Mouse (Mus musculus): ENCODE measurements around the gene Dnph1. TPM values are rescaled to one million over a fixed set of nuclear protein-coding genes. Genes with fewer than 3 reads are reported as not detected.

Gene Dnph1
- 29.3 and 33.8 TPM in 2 replicates for polyA plus RNA-seq (2015; fragmentation: Nextera tagmentation; extraction: Ambion mirVana)

GRCm38 (mm10) chr17:46496623-46497434 is at the start of gene Dnph1:
Dnph1 (plus strand) TSS chr17:46496711.
- under 1% methylated on average over 44 of the region's 44 CpGs for WGBS
- ATAC-seq (ENCODE audit: insufficient number of reproducible peaks, low FRiP score, low TSS enrichment, low read depth), result peak; percentile 84
- Histone ChIP-seq H3K4me2 (peak within 1 kb of the TSS; percentile 90), H3K4me1 (peaks cover 12% of the 10 kb centered on the region), H3K27ac (no peak within 1 kb of the TSS), H3K27me3 (peaks cover 14% of the 10 kb centered on the region; the same call in 1 of the 2 replicates), H3K9ac (peak within 1 kb of the TSS; percentile 62), H3K4me3 (peak within 1 kb of the TSS; percentile 56), H3K9me3 (no peaks in the 10 kb centered on the region), H3K36me3 (peaks cover 10% of the 10 kb centered on the region; the same call in 1 of the 2 replicates)

- no peak overlapping the region for H3K9ac ChIP-seq
- no peak overlapping the region for H3K4me2 ChIP-seq
- no peaks in the 10 kb centered on the region for H3K36me3 ChIP-seq
- peaks cover 59% of the 10 kb centered on the region for H3K27me3 ChIP-seq
- H3K4me1 ChIP-seq, result peaks cover 23% of the 10 kb centered on the region
- no peak for ATAC-seq (ENCODE audit: insufficient number of reproducible peaks, low FRiP score, low TSS enrichment, low read depth)
- WGBS, result 34% methylated on average over 5 of the region's 5 CpGs
- H3K4me3 ChIP-seq, result no peak overlapping the region
- no peaks in the 10 kb centered on the region for H3K9me3 ChIP-seq
- H3K27ac ChIP-seq, result no peak overlapping the region
Observed at GRCm38 (mm10) chr17:46452683-46453082, 43.8 kb upstream of the Dnph1 start.

GRCm38 (mm10) chr17:46453302-46453948 is 43.1 kb upstream of the Dnph1 start:
- Histone ChIP-seq H3K4me3 (peak overlapping the region; percentile 44; the same call in 1 of the 2 replicates), H3K27me3 (peaks cover 65% of the 10 kb centered on the region), H3K4me2 (no peak overlapping the region), H3K27ac (no peak overlapping the region), H3K36me3 (no peaks in the 10 kb centered on the region), H3K9ac (no peak overlapping the region), H3K4me1 (peaks cover 23% of the 10 kb centered on the region), H3K9me3 (no peaks in the 10 kb centered on the region)
- ATAC-seq (ENCODE audit: insufficient number of reproducible peaks, low FRiP score, low TSS enrichment, low read depth), result no peak
- 10% methylated on average over 13 of the region's 13 CpGs for WGBS

GRCm38 (mm10) chr17:46453970-46454411 is 42.5 kb upstream of the Dnph1 start:
- Histone ChIP-seq H3K27me3 (peaks cover 71% of the 10 kb centered on the region), H3K4me3 (peak overlapping the region; percentile 44), H3K36me3 (no peaks in the 10 kb centered on the region), H3K9ac (no peak overlapping the region), H3K27ac (no peak overlapping the region), H3K9me3 (no peaks in the 10 kb centered on the region), H3K4me2 (peak overlapping the region; percentile 92), H3K4me1 (peaks cover 23% of the 10 kb centered on the region)
- no peak for ATAC-seq (ENCODE audit: insufficient number of reproducible peaks, low FRiP score, low TSS enrichment, low read depth)
- 1% methylated on average over 25 of the region's 26 CpGs for WGBS

DNA sequence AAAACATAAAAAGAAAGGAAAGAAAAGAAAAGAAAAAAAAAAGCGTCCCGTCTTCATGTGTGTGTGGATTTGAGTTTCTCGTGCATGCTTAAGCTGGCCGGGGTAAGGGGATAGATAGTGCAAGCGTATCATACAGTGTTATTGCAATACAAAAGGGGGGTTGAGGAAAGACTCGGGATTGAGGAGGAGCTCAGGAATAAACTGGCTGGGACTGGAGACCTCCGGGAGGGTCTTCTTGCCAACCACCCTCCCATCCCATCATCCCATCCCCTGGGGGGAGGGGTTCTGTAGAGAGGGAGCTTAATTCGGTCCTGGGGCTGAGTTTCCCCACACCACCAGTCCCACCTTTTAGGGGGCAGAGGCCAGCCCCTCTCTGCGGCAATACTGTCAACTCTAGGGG is 42.0 kb upstream of the Dnph1 start:
- H3K9me3 ChIP-seq, result no peaks in the 10 kb centered on the region
- no peaks in the 10 kb centered on the region for H3K36me3 ChIP-seq
- WGBS, result 2% methylated on average over 9 of the region's 9 CpGs
- H3K4me3 ChIP-seq, result peak overlapping the region; percentile 44
- no peak for ATAC-seq (ENCODE audit: insufficient number of reproducible peaks, low FRiP score, low TSS enrichment, low read depth)
- H3K27me3 ChIP-seq, result peaks cover 76% of the 10 kb centered on the region
- H3K4me2 ChIP-seq, result peak overlapping the region; percentile 92
- 0 out of 2 replicates have a peak overlapping the region, but pooled peaks have one; percentile 23 for H3K9ac ChIP-seq
- no peak overlapping the region for H3K27ac ChIP-seq
- H3K4me1 ChIP-seq, result peaks cover 23% of the 10 kb centered on the region

- Histone ChIP-seq H3K27ac (no peak overlapping the region), H3K9me3 (no peaks in the 10 kb centered on the region), H3K9ac (peak overlapping the region; percentile 23; the same call in 1 of the 2 replicates), H3K36me3 (no peaks in the 10 kb centered on the region), H3K4me2 (peak overlapping the region; percentile 92), H3K4me1 (peaks cover 25% of the 10 kb centered on the region), H3K27me3 (peaks cover 83% of the 10 kb centered on the region), H3K4me3 (peak overlapping the region; percentile 44)
- WGBS, result 2% methylated on average over 33 of the region's 33 CpGs
- no peak for ATAC-seq (ENCODE audit: insufficient number of reproducible peaks, low FRiP score, low TSS enrichment, low read depth)
Observed at GRCm38 (mm10) chr17:46455110-46455691, 41.3 kb upstream of the Dnph1 start.

- H3K4me1 ChIP-seq, result peaks cover 35% of the 10 kb centered on the region
- H3K4me2 ChIP-seq, result no peak overlapping the region
- H3K4me3 ChIP-seq, result no peak overlapping the region
- WGBS, result 9% methylated on average over 10 of the region's 10 CpGs
- no peaks in the 10 kb centered on the region for H3K9me3 ChIP-seq
- H3K36me3 ChIP-seq, result no peaks in the 10 kb centered on the region
- peaks cover 94% of the 10 kb centered on the region for H3K27me3 ChIP-seq
- ATAC-seq (ENCODE audit: insufficient number of reproducible peaks, low FRiP score, low TSS enrichment, low read depth), result no peak
- H3K27ac ChIP-seq, result no peak overlapping the region
- no peak overlapping the region for H3K9ac ChIP-seq
Observed at GRCm38 (mm10) chr17:46457791-46458190, 38.7 kb upstream of the Dnph1 start.

GRCm38 (mm10) chr17:46458439-46458838 is 38.1 kb upstream of the Dnph1 start:
- Histone ChIP-seq H3K9ac (no peak overlapping the region), H3K27ac (no peak overlapping the region), H3K27me3 (peaks cover 91% of the 10 kb centered on the region), H3K4me2 (no peak overlapping the region), H3K36me3 (no peaks in the 10 kb centered on the region), H3K9me3 (no peaks in the 10 kb centered on the region), H3K4me1 (peaks cover 35% of the 10 kb centered on the region), H3K4me3 (no peak overlapping the region)
- no peak for ATAC-seq (ENCODE audit: insufficient number of reproducible peaks, low FRiP score, low TSS enrichment, low read depth)
- WGBS, result 37% methylated on average over 3 of the region's 3 CpGs

GRCm38 (mm10) chr17:46460673-46461072 is 35.8 kb upstream of the Dnph1 start:
- Histone ChIP-seq H3K4me2 (peak overlapping the region; percentile 54), H3K4me1 (peaks cover 16% of the 10 kb centered on the region), H3K36me3 (no peaks in the 10 kb centered on the region), H3K4me3 (peak overlapping the region; percentile 35), H3K9ac (no peak overlapping the region), H3K9me3 (no peaks in the 10 kb centered on the region), H3K27ac (no peak overlapping the region), H3K27me3 (peaks cover 70% of the 10 kb centered on the region)
- no peak for ATAC-seq (ENCODE audit: insufficient number of reproducible peaks, low FRiP score, low TSS enrichment, low read depth)
- 2% methylated on average over 32 of the region's 32 CpGs for WGBS

DNA sequence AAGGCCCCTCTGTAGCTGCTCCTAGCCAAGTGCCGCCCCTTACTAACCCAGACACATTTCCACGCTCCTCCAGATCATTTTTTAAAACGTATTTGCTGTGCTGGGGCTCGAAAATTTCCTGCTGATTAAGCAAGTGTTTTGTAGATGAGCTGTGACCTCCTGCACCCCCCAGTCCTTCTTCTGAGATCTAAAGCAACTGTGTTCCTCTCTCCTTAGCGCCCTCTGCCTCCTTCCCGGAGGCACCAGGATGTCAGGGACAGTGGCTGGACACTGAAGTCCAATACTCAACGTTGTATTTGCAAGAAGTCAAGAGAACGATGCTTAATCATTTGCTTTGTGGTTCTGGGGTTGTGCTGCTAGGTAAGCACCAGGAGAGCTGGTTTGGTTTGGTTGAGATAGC is 35.2 kb upstream of the Dnph1 start:
- Histone ChIP-seq H3K4me1 (peaks cover 14% of the 10 kb centered on the region), H3K9ac (no peak overlapping the region), H3K9me3 (no peaks in the 10 kb centered on the region), H3K4me2 (peak overlapping the region; percentile 54), H3K27ac (no peak overlapping the region), H3K4me3 (peak overlapping the region; percentile 35), H3K36me3 (no peaks in the 10 kb centered on the region), H3K27me3 (peaks cover 64% of the 10 kb centered on the region)
- ATAC-seq (ENCODE audit: insufficient number of reproducible peaks, low FRiP score, low TSS enrichment, low read depth), result no peak
- WGBS, result 11% methylated on average over 8 of the region's 8 CpGs

DNA sequence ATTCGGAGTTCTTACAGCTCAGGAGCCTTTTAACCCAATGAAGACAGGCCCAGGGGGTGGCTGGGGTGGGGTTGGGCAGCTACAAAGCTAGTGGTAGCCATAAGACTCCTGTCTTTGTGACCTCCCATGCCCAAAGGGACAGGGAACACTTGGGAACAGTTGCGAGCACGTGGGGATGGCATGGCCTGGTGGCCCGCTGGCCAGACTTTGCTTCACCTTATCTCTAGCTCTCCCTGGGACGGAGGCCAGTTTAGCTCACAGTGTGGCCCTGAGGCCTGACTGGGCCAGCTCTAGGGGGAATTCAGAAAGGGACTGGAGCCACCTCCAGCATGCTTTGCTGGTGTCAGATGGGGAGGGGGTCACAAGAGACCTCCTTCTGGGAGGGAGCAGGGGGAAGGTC is 34.3 kb upstream of the Dnph1 start:
- no peaks in the 10 kb centered on the region for H3K9me3 ChIP-seq
- 85% methylated on average over 5 of the region's 5 CpGs for WGBS
- H3K9ac ChIP-seq, result no peak overlapping the region
- H3K36me3 ChIP-seq, result no peaks in the 10 kb centered on the region
- peaks cover 14% of the 10 kb centered on the region for H3K4me1 ChIP-seq
- peaks cover 56% of the 10 kb centered on the region for H3K27me3 ChIP-seq
- H3K4me3 ChIP-seq, result no peak overlapping the region
- no peak for ATAC-seq (ENCODE audit: insufficient number of reproducible peaks, low FRiP score, low TSS enrichment, low read depth)
- no peak overlapping the region for H3K27ac ChIP-seq
- no peak overlapping the region for H3K4me2 ChIP-seq

DNA sequence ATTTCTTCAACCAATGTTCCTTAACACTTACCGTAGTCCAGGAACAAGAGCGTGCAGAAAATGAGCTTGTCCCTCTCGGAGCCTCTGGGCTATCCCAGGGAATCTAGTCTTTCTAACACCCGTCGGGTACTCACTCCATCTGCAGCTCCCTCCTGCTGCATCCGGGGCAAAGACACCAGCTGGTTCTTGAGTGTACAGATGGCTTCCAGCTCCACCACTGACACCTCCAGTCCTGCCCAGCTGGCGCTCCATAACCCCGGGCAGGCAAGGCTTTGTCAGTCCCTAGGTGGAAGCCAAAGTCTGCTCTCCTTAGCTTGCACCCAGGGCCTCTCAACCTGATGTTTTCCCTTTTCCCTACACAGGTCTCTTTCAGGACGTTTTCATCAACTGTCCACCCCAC is 28.7 kb upstream of the Dnph1 start:
- peaks cover 5% of the 10 kb centered on the region; the same call in 1 of the 2 replicates for H3K27me3 ChIP-seq
- no peak for ATAC-seq (ENCODE audit: insufficient number of reproducible peaks, low FRiP score, low TSS enrichment, low read depth)
- no peaks in the 10 kb centered on the region for H3K36me3 ChIP-seq
- WGBS, result 68% methylated on average over 9 of the region's 9 CpGs
- H3K4me3 ChIP-seq, result no peak overlapping the region
- H3K4me2 ChIP-seq, result no peak overlapping the region
- no peak overlapping the region for H3K27ac ChIP-seq
- H3K4me1 ChIP-seq, result no peaks in the 10 kb centered on the region
- H3K9me3 ChIP-seq, result no peaks in the 10 kb centered on the region
- H3K9ac ChIP-seq, result no peak overlapping the region
